Mouse (Mus musculus) liver, postnatal 0 days (tissue): ENCODE results near the gene Foxf2.

Experiments
- CTCF ChIP-seq: sonication (generic); IDR thresholded peaks from 2 replicates; pipeline ENCODE4 v1.5.1; 2016; ENCODE audit warnings: antibody characterized with exemption, low read depth
- EP300 ChIP-seq: IDR thresholded peaks from 2 replicates; pipeline ENCODE4 v1.6.1; 2016; ENCODE audit warnings: antibody characterized with exemption, low read depth, mild to moderate bottlenecking

- TF ChIP-seq CTCF (no peak), EP300 (no peak)
Measured at GRCm38 (mm10) chr13:31630051-31630450, 4.4 kb downstream of the Foxf2 start.
